Mouse (Mus musculus) central nervous system, embryonic 14 days (tissue): ENCODE measurements around the gene Abat. TPM values are rescaled to one million over a fixed set of nuclear protein-coding genes. Genes with fewer than 3 reads are reported as not detected.

Source experiments
- polyA plus RNA-seq: library from polyadenylated mRNA; depleted of rRNA; stranded (reverse); fragments of >200 nt; gene quantifications from 2 replicates; pipeline ENCODE4 v1.2.3, GENCODE M21; 2012; rRNA removed

Abat gene
- 42.1 and 46.1 TPM in 2 replicates for polyA plus RNA-seq

GRCm38 (mm10) chr16:8513236-8513906 is at the start of gene Abat:
TSS of gene Abat (plus strand) at chr16:8513429.

DNA sequence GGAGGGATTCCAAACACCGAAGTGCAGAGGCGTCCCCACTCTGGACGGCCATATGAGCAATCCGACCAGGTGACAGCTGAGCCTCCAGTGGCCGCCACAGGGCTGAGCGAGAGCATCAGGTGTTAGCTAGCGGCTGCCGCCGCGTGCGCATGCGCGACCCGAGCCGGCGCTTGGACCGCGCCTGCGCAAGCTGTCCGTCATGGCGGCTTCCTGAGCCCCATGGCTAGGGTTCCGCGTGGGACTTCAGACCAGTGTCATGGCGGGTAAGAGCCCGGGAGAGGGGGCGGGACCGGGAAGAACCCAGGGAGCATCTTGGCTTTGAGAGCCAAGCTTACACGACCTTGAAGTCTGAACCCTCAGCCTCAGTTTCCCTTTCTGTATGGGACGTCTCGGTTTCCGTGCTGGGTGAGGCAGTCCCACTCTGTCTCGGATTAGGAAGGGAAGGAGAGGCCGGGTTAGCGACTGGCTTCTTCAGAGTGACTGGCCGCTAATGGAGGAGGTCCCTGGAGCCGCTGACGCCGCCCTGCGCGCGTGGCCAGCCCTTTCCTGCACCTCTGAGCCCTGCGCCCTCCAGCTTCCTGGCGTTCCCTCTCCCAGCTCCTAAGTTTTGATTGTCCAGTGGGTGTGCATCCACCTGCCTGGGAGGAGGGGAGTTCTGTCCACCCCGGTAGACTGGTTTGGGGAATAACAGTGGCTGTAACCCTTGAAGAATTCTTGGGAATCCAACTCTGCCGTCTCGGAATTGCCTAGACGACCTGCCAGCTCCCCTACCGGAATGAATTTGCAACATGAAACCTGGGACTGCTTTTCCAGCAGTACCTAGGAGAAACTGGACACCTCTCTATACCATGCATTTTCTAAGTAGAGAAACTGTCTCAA is 42.4 kb upstream of the Abat start, which contains the start of gene Mettl22:
Gene Mettl22, plus strand, starts transcription at position 186 of the 879 bp plus-strand sequence.

GRCm38 (mm10) chr16:8637217-8638051 is 124.2 kb downstream of the Abat start, which contains the start of the genes Pmm2 and Tmem186:
TSS of gene Pmm2 (plus strand) at chr16:8637674.
TSS of gene Tmem186 (minus strand) at chr16:8637712.

Other genes with a start within 250 kb of the Abat start
- 0.23 and 0.24 TPM in 2 replicates for gene Tmem114, start 88.3 kb upstream of the Abat start, polyA plus RNA-seq
- 59.4 and 64.3 TPM in 2 replicates for gene Mettl22, start 42.6 kb upstream of the Abat start, polyA plus RNA-seq
- gene Pmm2, start 124.2 kb downstream of the Abat start, polyA plus RNA-seq, result 56.5 and 57.5 TPM in 2 replicates
- 18.9 and 20.9 TPM in 2 replicates for gene Tmem186, start 124.3 kb downstream of the Abat start, polyA plus RNA-seq
- 118 and 140 TPM in 2 replicates for gene Carhsp1, start 158.7 kb downstream of the Abat start, polyA plus RNA-seq
- not detected in 2 replicates for gene Gm5767, start 167.3 kb downstream of the Abat start, polyA plus RNA-seq